Mouse (Mus musculus): Measurements from ENCODE around the gene Ccr7. TPM values are rescaled to one million over a fixed set of nuclear protein-coding genes. Genes with fewer than 3 reads are reported as not detected.

Ccr7 gene
- 0.16 TPM in 1 of 2 replicates, not detected in the other for polyA plus RNA-seq (2015; fragmentation: Nextera tagmentation; extraction: Ambion mirVana)

DNA sequence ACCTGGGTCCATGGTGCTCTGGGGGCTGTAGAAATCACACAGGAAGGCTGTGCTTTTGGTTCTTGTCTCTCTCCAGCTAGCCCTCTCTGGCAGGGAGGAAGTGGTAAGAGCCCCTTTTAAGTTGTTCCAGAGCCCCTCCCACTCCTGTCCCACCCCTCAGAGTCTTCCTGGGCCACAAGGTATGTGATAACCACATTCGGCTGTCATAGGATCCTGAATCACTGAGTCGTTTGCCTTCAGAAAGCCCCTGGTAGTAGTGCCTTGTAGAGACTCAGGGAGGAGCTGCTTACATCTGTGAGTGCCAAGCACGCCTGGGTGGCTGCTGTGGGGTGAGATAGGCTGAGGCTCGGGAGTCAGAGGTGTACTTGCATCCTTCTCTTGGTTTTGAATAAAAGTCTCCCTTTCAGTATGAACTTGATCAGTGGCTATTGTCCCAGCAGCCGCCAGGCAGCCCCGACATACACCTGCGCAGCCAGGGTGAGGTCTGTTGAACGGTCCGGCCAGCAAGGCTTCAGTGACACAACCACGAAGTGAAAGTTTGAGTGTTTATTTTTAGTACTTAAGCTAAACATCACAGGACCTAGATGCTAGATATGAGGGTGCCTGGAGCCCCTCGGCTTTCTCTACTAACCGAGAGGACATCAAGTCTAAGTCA is at the start of gene Ccr7:
TSS of gene Ccr7 (minus strand) at position 91 of the 655 bp plus-strand sequence.
- ATAC-seq: no peak
- Histone ChIP-seq H3K4me2 (ENCODE audit: low read length) (no peak within 1 kb of the TSS), H3K27ac (ENCODE audit: low read length) (no peak within 1 kb of the TSS), H3K4me3 (replicated peaks; ENCODE audit: low read length) (no peak within 1 kb of the TSS), H3K36me3 (ENCODE audit: control insufficient read depth, insufficient read depth) (no peaks in the 10 kb centered on the region), H3K9me3 (ENCODE audit: control insufficient read depth, low read length) (no peaks in the 10 kb centered on the region), H3K4me1 (replicated peaks; ENCODE audit: control insufficient read depth, insufficient read depth, low read length) (no peaks in the 10 kb centered on the region), H3K9ac (replicated peaks; ENCODE audit: low read depth, low read length) (no peak within 1 kb of the TSS), H3K27me3 (replicated peaks; ENCODE audit: control insufficient read depth, insufficient read depth, low read length) (no peaks in the 10 kb centered on the region)
- 81% methylated on average over 12 of the region's 12 CpGs for WGBS

DNA sequence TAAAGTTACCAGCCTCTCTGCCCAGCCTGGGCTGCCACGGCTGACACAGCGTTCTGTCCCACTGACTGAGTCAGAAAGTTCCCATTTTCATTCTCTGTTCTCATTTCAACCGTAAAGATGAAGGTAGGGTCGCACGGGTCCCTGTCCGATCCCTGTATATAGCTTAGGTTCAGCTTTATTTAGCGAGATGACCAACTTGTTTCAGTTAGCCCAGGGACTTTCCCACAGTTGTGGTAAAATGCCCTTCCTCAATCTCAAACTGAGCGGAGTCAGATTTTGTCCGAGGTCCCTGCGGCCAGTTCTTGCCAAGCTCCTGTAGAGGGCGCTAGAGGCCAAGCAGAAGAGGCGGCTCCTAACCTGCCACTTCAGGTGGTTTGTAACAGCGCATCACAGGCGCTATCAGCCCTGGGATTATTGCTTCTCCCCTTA is 34.3 kb upstream of the Ccr7 start:
- Histone ChIP-seq H3K9ac (replicated peaks; ENCODE audit: low read depth, low read length) (no peak overlapping the region), H3K4me2 (ENCODE audit: low read length) (no peak overlapping the region), H3K4me3 (replicated peaks; ENCODE audit: low read length) (no peak overlapping the region), H3K27ac (ENCODE audit: low read length) (no peak overlapping the region), H3K9me3 (ENCODE audit: control insufficient read depth, low read length) (no peaks in the 10 kb centered on the region), H3K27me3 (replicated peaks; ENCODE audit: control insufficient read depth, insufficient read depth, low read length) (no peaks in the 10 kb centered on the region), H3K36me3 (ENCODE audit: control insufficient read depth, insufficient read depth) (no peaks in the 10 kb centered on the region), H3K4me1 (replicated peaks; ENCODE audit: control insufficient read depth, insufficient read depth, low read length) (no peaks in the 10 kb centered on the region)
- no peak for ATAC-seq
- 22% methylated on average over 14 of the region's 14 CpGs for WGBS

DNA sequence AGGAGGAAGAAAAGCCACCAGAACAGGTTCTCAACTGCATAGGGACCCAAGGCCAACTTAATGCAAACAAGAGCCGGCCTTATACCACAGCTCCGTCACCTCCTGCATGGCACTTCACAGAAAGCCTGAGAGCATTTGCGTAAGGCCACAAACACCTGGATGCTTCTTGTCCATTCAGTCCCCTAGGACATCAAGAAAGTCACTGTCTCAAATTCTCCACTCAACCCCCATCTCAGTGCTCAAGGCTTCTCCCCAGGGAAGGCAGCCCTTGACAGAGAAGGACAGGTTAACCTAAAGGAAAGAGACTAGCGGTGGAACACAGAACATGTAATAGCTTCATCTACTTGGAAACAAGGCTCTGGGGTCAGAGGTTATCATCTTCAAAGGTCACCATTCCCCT is 32.5 kb upstream of the Ccr7 start:
- Histone ChIP-seq H3K4me1 (replicated peaks; ENCODE audit: control insufficient read depth, insufficient read depth, low read length) (no peaks in the 10 kb centered on the region), H3K36me3 (ENCODE audit: control insufficient read depth, insufficient read depth) (no peaks in the 10 kb centered on the region), H3K9me3 (ENCODE audit: control insufficient read depth, low read length) (no peaks in the 10 kb centered on the region), H3K27ac (ENCODE audit: low read length) (no peak overlapping the region), H3K9ac (replicated peaks; ENCODE audit: low read depth, low read length) (no peak overlapping the region), H3K4me3 (replicated peaks; ENCODE audit: low read length) (no peak overlapping the region), H3K4me2 (ENCODE audit: low read length) (no peak overlapping the region), H3K27me3 (replicated peaks; ENCODE audit: control insufficient read depth, insufficient read depth, low read length) (no peaks in the 10 kb centered on the region)
- ATAC-seq: no peak
- WGBS: 90% methylated on average over 4 of the region's 4 CpGs

DNA sequence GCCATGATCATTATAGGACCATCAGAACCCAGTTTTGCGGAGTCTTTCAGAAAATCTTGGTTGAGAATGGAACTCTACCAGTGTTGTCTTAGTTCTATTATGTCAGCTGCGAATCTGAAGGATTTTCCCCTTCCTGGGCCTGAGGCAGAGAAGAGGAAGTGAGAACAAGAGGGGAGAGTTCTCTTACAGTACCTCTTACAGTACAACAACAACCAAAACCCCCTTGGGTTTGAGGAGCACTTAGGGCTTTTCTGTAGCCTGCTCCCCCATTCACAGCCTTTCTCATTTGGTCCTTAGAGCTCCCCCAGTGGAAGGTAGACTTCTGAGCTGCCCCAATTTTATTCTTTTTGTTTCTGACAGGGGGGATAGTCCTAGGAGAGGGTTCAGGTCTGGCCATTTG is 32.0 kb upstream of the Ccr7 start:
- Histone ChIP-seq H3K4me2 (ENCODE audit: low read length) (no peak overlapping the region), H3K4me1 (replicated peaks; ENCODE audit: control insufficient read depth, insufficient read depth, low read length) (no peaks in the 10 kb centered on the region), H3K27me3 (replicated peaks; ENCODE audit: control insufficient read depth, insufficient read depth, low read length) (no peaks in the 10 kb centered on the region), H3K9ac (replicated peaks; ENCODE audit: low read depth, low read length) (no peak overlapping the region), H3K9me3 (ENCODE audit: control insufficient read depth, low read length) (no peaks in the 10 kb centered on the region), H3K27ac (ENCODE audit: low read length) (no peak overlapping the region), H3K36me3 (ENCODE audit: control insufficient read depth, insufficient read depth) (no peaks in the 10 kb centered on the region), H3K4me3 (replicated peaks; ENCODE audit: low read length) (no peak overlapping the region)
- WGBS: 70% methylated on average over 2 of the region's 2 CpGs
- no peak for ATAC-seq

DNA sequence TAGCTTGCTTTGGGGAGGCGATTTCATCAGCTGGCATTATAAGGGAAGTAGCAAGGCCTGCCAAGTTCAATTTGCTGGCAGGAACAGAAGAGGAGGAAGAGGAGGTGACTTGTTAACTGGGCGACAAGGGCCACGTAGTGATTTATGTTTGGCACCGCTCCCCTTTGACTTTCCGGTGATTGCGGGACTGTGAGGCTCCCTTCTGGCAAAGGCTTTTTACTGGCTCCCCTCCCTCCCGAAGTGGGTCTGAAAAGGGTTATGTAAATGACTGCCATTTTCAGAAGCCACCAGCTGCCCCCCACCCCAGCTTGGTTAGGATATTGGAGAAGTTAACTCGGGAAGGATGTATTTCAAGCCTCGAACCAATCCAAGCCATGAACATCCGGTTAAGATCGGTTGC is 27.7 kb upstream of the Ccr7 start:
- no peak overlapping the region for H3K27ac ChIP-seq (ENCODE audit: low read length)
- no peak for ATAC-seq
- H3K36me3 ChIP-seq (ENCODE audit: control insufficient read depth, insufficient read depth): no peaks in the 10 kb centered on the region
- no peak overlapping the region for H3K4me2 ChIP-seq (ENCODE audit: low read length)
- no peaks in the 10 kb centered on the region for H3K27me3 ChIP-seq (replicated peaks; ENCODE audit: control insufficient read depth, insufficient read depth, low read length)
- H3K9me3 ChIP-seq (ENCODE audit: control insufficient read depth, low read length): no peaks in the 10 kb centered on the region
- no peaks in the 10 kb centered on the region for H3K4me1 ChIP-seq (replicated peaks; ENCODE audit: control insufficient read depth, insufficient read depth, low read length)
- 63% methylated on average over 11 of the region's 11 CpGs for WGBS
- H3K4me3 ChIP-seq (replicated peaks; ENCODE audit: low read length): no peak overlapping the region
- no peak overlapping the region for H3K9ac ChIP-seq (replicated peaks; ENCODE audit: low read depth, low read length)

DNA sequence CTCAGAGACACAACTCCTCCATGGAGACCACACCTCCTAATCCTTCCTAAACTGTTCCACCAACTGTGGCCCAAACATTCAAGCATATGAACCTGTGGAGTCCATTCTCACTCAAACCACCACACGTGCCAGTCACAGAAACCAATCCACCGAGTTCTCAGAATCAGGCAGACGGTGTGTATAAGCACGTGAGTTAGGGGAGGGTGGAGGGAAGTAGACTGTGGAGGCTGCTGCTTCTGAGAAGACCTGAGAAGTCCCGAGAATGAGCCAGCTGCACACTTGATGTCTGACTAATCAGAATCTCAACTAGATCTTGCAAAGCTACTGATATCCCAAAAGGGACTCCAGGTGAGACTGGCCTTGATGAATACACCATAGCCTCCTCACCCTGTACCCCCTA is 25.2 kb upstream of the Ccr7 start:
- 84% methylated on average over 5 of the region's 5 CpGs for WGBS
- no peak overlapping the region for H3K4me3 ChIP-seq (replicated peaks; ENCODE audit: low read length)
- H3K9me3 ChIP-seq (ENCODE audit: control insufficient read depth, low read length): no peaks in the 10 kb centered on the region
- H3K27ac ChIP-seq (ENCODE audit: low read length): no peak overlapping the region
- H3K4me1 ChIP-seq (replicated peaks; ENCODE audit: control insufficient read depth, insufficient read depth, low read length): no peaks in the 10 kb centered on the region
- no peak overlapping the region for H3K4me2 ChIP-seq (ENCODE audit: low read length)
- no peak for ATAC-seq
- no peak overlapping the region for H3K9ac ChIP-seq (replicated peaks; ENCODE audit: low read depth, low read length)
- H3K36me3 ChIP-seq (ENCODE audit: control insufficient read depth, insufficient read depth): no peaks in the 10 kb centered on the region
- H3K27me3 ChIP-seq (replicated peaks; ENCODE audit: control insufficient read depth, insufficient read depth, low read length): no peaks in the 10 kb centered on the region

DNA sequence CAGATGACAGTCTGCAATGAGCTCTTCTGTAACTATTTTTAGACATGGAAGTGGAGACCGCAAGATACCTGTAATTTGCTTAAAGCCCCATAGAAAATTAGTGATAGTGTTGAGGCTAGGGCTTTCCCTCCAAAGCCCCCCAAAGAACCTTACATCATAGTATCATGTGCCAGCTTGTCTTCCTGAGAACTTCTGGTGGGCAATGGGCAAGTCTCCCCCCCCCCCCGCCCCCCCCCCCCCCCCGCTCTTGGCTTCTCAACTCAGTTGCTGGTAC is 23.0 kb upstream of the Ccr7 start:
- Histone ChIP-seq H3K36me3 (ENCODE audit: control insufficient read depth, insufficient read depth) (no peaks in the 10 kb centered on the region), H3K27me3 (replicated peaks; ENCODE audit: control insufficient read depth, insufficient read depth, low read length) (no peaks in the 10 kb centered on the region), H3K4me2 (ENCODE audit: low read length) (no peak overlapping the region), H3K9ac (replicated peaks; ENCODE audit: low read depth, low read length) (no peak overlapping the region), H3K4me1 (replicated peaks; ENCODE audit: control insufficient read depth, insufficient read depth, low read length) (no peaks in the 10 kb centered on the region), H3K9me3 (ENCODE audit: control insufficient read depth, low read length) (no peaks in the 10 kb centered on the region), H3K4me3 (replicated peaks; ENCODE audit: low read length) (no peak overlapping the region), H3K27ac (ENCODE audit: low read length) (no peak overlapping the region)
- WGBS: 94% methylated on average over 1 of the region's 3 CpGs
- no peak for ATAC-seq

DNA sequence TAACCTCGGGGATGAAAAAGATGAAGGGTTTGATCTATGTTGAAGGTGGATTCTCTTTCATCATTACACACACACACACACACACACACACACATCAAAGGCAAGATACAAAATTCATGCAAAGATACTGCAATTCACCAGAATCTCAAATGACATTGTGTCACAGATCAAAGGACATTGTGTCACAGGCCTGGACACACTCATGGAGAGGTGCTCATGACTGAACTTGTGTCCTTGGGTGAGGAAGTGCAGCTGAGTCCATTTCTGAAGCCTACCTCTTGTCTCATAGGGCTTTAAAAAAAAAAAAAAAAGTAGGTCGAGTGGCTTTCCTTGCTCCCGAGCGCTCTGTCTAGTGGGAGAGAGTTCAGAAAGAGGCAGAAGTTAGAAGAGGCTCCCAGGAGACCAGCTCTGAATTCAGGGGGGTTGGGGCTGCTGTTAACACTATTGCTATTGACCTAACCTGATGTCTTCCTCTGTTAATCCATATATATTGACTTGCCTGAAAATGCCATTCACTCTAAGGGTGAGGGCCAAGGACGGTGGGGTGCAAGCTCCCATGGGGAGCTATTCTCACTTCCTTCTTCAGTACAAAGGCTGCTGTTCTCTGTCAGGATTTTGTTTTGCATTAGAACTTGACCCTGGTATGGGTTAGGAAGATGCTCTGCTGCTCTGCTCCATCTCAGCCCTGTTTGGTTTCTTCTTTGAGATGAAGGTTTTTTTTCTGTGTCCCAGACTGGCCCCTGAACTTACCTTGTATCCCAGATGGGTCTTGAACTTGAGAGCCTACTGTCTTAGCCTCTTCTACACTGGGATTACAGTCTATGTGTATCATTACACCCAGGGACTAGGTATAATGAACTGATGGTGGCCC is 22.4 kb upstream of the Ccr7 start:
- H3K4me1 ChIP-seq (replicated peaks; ENCODE audit: control insufficient read depth, insufficient read depth, low read length): no peaks in the 10 kb centered on the region
- no peak overlapping the region for H3K27ac ChIP-seq (ENCODE audit: low read length)
- no peak overlapping the region for H3K4me2 ChIP-seq (ENCODE audit: low read length)
- no peaks in the 10 kb centered on the region for H3K9me3 ChIP-seq (ENCODE audit: control insufficient read depth, low read length)
- 67% methylated on average over 5 of the region's 5 CpGs for WGBS
- H3K27me3 ChIP-seq (replicated peaks; ENCODE audit: control insufficient read depth, insufficient read depth, low read length): no peaks in the 10 kb centered on the region
- no peaks in the 10 kb centered on the region for H3K36me3 ChIP-seq (ENCODE audit: control insufficient read depth, insufficient read depth)
- no peak overlapping the region for H3K4me3 ChIP-seq (replicated peaks; ENCODE audit: low read length)
- ATAC-seq: no peak
- no peak overlapping the region for H3K9ac ChIP-seq (replicated peaks; ENCODE audit: low read depth, low read length)

DNA sequence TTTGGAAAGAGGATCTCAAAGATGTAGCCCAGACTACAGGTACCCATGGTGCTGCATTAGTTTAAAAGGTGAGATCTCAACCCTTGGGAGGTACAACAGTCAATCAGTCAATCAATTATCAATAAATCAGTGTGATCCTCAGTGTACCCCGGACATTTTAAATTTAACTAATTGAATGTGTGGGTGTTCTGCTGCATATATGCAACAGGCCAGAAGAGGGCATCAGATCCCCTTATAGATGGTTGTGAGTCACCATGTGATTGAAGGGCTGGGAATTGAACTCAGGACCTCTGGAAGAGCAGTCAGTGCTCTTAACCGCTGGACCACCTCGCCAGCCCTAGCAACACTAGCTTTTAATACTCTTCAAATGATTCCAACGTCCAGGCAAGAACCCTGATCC is 17.1 kb upstream of the Ccr7 start:
- Histone ChIP-seq H3K4me3 (replicated peaks; ENCODE audit: low read length) (no peak overlapping the region), H3K27ac (ENCODE audit: low read length) (no peak overlapping the region), H3K4me1 (replicated peaks; ENCODE audit: control insufficient read depth, insufficient read depth, low read length) (no peaks in the 10 kb centered on the region), H3K36me3 (ENCODE audit: control insufficient read depth, insufficient read depth) (no peaks in the 10 kb centered on the region), H3K27me3 (replicated peaks; ENCODE audit: control insufficient read depth, insufficient read depth, low read length) (no peaks in the 10 kb centered on the region), H3K4me2 (ENCODE audit: low read length) (no peak overlapping the region), H3K9me3 (ENCODE audit: control insufficient read depth, low read length) (no peaks in the 10 kb centered on the region), H3K9ac (replicated peaks; ENCODE audit: low read depth, low read length) (no peak overlapping the region)
- WGBS: 79% methylated on average over 4 of the region's 4 CpGs
- no peak for ATAC-seq
